Mouse (Mus musculus): Measurements from ENCODE around the gene Ina.

- no peak for TF ChIP-seq CTCF (IDR thresholded peaks at IDR 0.05; ENCODE audit: low read depth)
- TF ChIP-seq EP300 (IDR thresholded peaks at IDR 0.05; ENCODE audit: low read depth) = peak; percentile 75
These were observed 14.7 kb upstream of the Ina start for GRCm38 (mm10) chr19:46999753-47000152.

All from liver, postnatal 0 days (tissue).